Mouse (Mus musculus): ENCODE measurements around the gene Atxn1l.

Gene Atxn1l

GRCm38 (mm10) chr8:109734018-109734417, 3.5 kb downstream of the Atxn1l start:
- intact Hi-C loops (cut with DNase I) = no loop called here

DNA sequence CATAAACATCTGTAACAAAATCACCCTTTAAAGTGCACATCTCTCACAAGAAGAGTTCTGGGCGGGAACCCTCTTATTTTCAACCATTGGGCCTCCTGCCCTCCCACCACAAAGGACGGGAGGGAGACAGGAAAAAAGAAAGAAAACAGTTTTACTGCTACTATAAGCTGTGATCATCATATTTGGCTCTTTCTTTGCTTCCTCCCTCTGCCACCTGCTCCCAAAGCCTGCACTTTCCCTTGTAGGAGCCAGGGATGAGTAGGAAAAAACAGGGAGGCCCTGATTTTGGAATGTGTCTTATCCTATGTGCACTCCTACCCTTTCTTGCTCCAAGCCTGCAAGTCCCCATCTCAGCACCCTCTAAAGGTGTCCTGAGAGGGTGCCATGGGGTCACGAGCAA, 6.5 kb downstream of the Atxn1l start:
- intact Hi-C loops (cut with DNase I) = no loop called here

DNA sequence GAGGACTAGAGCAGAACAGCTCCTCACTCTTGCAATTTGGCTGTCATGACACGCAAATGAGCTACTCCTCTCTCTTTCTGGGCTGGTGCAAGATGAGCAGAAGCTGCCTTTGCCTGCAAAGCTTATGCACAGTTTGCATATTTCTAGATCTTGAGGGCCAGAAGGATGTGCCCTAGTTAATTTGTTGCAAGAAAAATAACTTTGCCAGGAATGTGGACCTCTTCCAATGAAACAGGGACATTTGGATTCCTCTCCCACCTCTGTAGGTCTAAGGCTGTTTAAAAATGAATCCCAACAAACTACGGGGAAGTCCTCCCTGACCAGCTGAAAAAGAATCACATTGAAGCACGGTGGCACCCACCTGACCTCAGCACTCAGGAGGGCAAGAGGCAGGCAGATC, 12.4 kb downstream of the Atxn1l start:
- intact Hi-C loops (cut with DNase I) = no loop called here

GRCm38 (mm10) chr8:109714961-109715360, 22.6 kb downstream of the Atxn1l start:
- intact Hi-C loops (cut with DNase I) = no loop called here

DNA sequence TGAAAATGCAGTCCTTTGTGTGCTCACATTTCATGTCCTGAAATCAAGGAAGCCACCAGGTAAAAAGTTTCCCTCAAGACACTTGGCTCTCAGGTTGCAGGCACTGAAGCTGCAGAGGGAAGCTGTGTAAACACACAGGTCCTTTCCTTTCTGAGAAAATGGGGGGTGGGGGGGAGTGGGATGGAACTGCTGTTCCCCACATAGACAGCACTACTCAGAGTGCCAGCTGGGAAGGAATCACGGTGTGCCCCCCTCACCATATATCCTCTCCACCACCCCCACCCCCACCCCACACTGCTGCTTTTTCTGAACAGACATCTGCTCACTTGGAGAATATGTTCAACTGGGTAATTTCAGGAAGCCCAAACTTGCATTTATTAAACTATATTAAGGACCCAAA, 25.0 kb downstream of the Atxn1l start:
- intact Hi-C loops (cut with DNase I) = no loop called here

DNA sequence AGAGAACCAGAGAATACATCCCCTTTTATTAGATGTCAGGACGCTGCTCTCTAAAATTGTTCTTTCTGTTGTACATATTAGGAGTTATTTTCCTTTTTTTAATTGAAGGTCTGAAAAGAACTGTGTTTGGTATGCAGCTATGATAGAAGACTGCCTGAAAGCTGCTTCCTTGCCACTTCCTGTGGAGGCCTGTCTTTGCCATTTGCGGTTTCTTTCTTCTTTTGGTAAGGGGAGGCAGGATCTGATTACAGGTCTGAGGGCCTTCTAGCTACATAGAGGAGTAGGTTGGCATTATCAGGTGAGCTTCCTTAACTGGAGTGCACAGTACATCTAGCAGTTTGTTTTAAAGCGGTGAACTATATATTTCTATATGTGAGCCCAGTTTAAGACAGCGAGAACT, 29.6 kb downstream of the Atxn1l start:
- intact Hi-C loops (cut with DNase I) = no loop called here

DNA sequence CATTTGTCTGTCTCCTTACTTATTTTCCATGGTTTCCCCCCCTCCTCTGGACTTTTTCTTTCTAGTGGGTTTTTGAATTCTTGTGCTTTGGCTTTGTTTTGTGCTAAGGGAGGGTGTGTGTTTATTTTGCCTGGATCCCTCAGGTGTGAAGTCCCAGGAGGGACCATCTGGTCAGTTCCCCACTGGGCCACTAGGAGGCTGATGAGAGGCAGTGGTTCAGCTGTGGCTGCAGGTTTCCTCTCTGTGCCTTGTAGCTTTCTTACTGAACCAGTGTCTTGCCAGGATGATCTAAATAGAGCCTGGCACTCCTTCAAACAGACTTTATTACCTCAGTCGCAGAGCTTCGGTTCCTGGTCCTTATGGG, 30.7 kb downstream of the Atxn1l start:
- intact Hi-C loops (cut with DNase I) = no loop called here

- intact Hi-C loops (cut with DNase I) = no loop called here
Observed at GRCm38 (mm10) chr8:109706076-109706873, 31.3 kb downstream of the Atxn1l start.

GRCm38 (mm10) chr8:109705320-109706075, 32.0 kb downstream of the Atxn1l start, which contains the start of gene Zfp821:
Gene Zfp821 (plus strand): TSS chr8:109705546.
- intact Hi-C loops (cut with DNase I) = no loop called here

DNA sequence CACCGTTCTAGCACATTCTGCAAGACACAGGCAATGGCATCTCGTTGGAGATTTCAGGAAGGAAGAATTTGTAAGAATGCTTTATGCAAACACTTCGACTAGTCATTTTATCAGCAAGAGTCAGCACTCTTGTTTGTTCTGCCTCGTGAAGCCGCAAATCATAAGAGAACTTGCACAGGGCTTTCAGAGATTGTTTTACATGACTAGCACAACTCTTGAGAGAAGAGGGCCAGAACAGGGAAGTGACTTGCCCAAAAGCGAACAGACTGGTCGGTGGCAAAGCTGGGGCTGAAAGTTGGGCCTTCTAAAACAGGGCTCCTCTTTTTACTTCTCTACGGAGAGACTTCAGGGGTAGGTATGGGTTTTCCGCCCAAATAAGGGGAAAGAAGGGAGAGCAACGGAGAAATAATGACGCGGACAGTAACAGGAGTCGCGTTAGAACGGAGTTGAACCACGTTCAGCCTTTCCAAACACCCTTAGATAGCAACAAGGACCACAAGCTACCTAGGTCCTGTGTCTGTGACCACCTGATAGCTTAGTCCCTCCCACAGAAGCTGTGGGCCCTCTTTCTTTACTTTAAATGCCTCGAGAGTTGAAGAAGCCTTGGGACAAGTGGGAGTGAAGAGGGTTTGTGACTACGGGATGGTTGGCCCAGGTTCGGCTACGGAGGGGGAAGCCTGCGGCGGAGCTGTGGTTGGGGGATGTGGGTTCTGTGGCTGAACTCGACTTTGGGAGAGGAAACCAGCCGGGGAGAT, 32.8 kb downstream of the Atxn1l start:
- intact Hi-C loops (cut with DNase I) = no loop called here

- intact Hi-C loops (cut with DNase I) = loop anchor here (5.0 kb wide), 1 partner anchor 79 kb away; the partner anchor contains the start of gene Ap1g1
Observed at GRCm38 (mm10) chr8:109698477-109698876, 39.1 kb downstream of the Atxn1l start.

GRCm38 (mm10) chr8:109697754-109698153, 39.8 kb downstream of the Atxn1l start:
- intact Hi-C loops (cut with DNase I) = loop anchor here (5.0 kb wide), 1 partner anchor 80 kb away; the partner anchor contains the start of gene Ap1g1

DNA sequence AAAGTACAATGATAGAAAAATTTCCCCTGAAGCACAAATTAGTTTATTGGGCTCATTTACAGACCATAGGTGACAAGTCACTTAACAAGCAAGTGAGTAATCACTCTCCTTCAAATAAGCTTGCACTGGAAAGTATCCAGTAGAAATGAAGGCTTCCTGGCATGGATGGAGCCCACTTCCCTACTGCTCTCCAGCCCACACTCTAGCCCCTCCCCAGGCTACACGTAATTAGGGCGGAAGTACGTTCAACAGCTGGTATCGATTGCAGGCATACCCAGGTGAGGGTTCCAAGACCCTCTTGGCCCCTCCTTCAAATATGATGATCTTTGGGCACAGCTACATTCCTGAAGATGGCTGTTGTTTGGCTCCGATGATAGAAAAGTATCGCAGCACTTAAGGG, 43.4 kb downstream of the Atxn1l start:
- intact Hi-C loops (cut with DNase I) = no loop called here

GRCm38 (mm10) chr8:109693146-109693900, 44.2 kb downstream of the Atxn1l start, which contains the start of gene Ist1:
Gene Ist1 (minus strand): TSS chr8:109693260.
- intact Hi-C loops (cut with DNase I) = no loop called here

DNA sequence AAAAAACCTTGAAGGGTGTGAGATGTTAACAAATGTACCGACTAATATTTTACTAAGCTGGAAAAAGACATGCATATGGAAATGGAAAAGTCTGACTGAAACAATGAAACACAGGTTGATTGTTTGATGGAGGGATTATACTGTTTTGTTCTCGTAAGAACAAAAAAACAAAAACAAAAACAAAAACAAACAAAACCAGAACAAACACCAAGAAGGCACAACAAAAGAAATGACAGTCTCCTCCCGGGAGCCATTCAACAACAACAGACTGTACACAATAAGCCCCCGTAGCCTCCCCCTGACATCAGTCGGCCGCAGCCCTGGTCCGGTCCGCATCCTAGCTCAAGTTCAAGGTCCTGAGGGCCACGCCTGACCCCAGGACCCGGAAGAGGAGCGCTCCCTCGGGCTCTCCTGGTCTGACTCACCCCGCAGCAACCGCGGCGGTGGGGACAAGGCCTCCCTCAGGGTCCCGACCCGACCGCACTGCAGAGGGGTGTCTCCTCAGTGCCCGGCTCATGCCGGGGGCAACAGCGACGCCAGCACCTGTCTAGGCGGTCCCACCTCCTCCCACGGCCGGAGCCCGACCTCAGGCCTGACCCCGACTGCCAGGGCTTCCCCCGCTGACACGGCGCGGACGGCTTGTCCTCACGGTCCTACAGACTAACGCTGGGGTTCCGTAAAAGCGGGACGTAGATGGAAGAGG, 44.9 kb downstream of the Atxn1l start:
- intact Hi-C loops (cut with DNase I) = no loop called here

GRCm38 (mm10) chr8:109691769-109692168, 45.8 kb downstream of the Atxn1l start:
- intact Hi-C loops (cut with DNase I) = no loop called here

GRCm38 (mm10) chr8:109687248-109687647, 50.3 kb downstream of the Atxn1l start:
- intact Hi-C loops (cut with DNase I) = no loop called here

DNA sequence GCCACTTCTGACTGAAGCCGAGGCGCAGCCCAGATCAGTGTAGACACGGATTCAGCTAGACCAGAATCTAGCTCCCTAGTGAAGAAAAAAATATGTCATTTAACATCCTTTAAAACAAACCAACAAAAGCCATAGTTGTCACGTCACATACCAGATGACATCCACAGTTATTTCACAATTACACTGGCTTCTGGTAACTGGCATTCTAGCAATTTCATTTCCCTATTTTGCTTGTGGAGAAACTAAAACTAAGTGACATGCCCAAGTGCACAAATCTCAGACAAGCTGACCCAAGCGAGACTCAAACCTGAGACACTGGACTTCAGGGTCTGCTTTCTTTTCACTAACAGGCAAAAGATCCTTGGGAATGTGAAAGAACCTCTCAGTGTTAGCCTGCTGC, 55.4 kb downstream of the Atxn1l start:
- intact Hi-C loops (cut with DNase I) = loop anchor here (5.0 kb wide), 1 partner anchor 125 kb away; no protein-coding TSS in a partner anchor

DNA sequence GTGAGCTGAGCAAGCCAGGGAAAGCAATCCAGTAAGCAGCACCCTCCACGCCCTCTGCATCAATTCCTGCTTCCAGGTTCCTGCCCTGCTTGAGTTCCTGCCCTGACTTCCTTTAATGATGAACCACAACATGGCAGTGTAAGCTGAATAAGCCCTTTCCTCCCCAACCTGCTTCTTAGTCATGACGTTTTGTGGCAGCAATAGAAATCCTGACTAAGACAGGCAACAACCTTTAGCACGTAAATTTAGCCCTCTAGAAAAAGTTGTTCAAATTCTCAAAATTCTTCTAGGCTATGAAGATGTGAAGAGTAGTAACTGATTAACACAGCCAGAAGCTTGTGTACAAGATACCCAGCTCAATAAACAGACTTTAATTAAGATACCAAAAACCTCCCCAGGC, 56.0 kb downstream of the Atxn1l start:
- intact Hi-C loops (cut with DNase I) = loop anchor here (5.0 kb wide), 1 partner anchor 124 kb away; no protein-coding TSS in a partner anchor

Data from adrenal gland (tissue).